Mouse (Mus musculus) CD8-positive naive resting alpha-beta T cell, adult 57 days (primary cell): ENCODE data around the gene Zbtb21. TPM values are rescaled to one million over a fixed set of nuclear protein-coding genes. Genes with fewer than 3 reads are reported as not detected.

Experiments
- total RNA-seq: library from RNA; stranded (reverse); gene quantifications from one replicate; pipeline ENCODE4 v1.2.4, GENCODE M21; 2023

Zbtb21 gene
- total RNA-seq, result 93.5 TPM

GRCm38 (mm10) chr16:97962151-97962948, at the start of gene Zbtb21, which contains the start of gene C2cd2:
TSS of gene Zbtb21 (minus strand) at chr16:97962622.
TSS of gene C2cd2 (minus strand) at chr16:97962598.

GRCm38 (mm10) chr16:97996616-97997382, 34.4 kb upstream of the Zbtb21 start, which contains the start of gene B230307C23Rik:
TSS of gene B230307C23Rik (plus strand) at chr16:97997315.

Other genes starting within 250 kb of the Zbtb21 start
- 0.28 TPM for gene Ripk4, start 198.8 kb downstream of the Zbtb21 start, total RNA-seq
- 27.3 TPM for gene Prdm15, start 110.8 kb downstream of the Zbtb21 start, total RNA-seq
- 16.8 TPM for gene C2cd2, start within 50 bp of the Zbtb21 start, total RNA-seq
- gene B230307C23Rik, start 34.7 kb upstream of the Zbtb21 start, total RNA-seq, result 30.8 TPM
- gene A630089N07Rik, start 119.8 kb upstream of the Zbtb21 start, total RNA-seq, result 6.1 TPM